Mouse (Mus musculus): ENCODE measurements around the gene Ermp1.

Gene Ermp1

DNA sequence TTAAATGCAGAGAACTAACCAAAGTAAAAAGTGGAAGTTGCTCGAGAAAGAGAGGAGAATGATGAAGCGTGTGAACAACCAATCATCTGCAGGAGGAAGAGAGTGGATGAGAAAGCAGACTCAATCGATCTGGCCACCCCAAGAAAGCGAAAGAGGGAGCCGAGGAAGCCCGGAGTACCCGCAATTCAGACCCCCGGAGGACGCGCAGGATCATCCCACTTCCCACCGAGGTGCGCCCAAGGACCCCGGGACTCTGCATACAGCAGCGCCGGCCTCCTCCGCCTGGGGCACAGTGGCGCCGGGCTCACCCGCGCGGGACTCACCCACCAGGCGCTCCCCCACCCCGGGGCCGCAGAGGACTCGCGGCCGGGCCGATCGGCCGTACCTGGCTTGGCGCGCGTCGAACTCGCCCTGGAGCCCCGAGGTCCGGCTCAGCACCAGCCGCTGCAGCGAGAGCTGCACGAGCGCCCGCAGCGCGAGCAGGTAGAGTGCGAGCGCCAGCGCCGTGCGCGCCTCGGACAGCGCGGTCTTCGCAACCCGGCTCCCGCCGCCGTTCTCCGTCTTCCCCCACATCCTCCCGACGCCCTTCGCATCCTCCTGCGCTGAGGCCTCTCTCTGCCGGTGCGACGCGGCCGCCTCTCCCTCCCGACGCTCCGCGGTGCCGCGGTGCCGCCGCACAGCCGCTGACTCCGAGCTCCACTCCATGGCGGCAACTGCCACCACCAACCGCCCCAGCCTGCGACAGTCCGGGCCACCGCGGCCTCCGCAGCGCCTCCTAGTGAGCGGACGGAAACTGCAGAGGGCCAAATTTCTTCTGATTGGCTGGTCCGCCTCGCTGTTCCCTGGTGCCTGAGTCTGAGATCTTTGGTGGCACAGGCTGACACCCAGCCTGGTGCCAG lies at the start of gene Ermp1:
Gene Ermp1, minus strand, starts transcription at position 765 of the 899 bp plus-strand sequence.
- in situ Hi-C loops (cut with MboI; ENCODE audit: low pct_unique_long_range_greater_than_20kb in 1 of 2, low sequenced_read_pairs in 2 of 2, unreplicated experiment in 1 of 2), result no loop called here

DNA sequence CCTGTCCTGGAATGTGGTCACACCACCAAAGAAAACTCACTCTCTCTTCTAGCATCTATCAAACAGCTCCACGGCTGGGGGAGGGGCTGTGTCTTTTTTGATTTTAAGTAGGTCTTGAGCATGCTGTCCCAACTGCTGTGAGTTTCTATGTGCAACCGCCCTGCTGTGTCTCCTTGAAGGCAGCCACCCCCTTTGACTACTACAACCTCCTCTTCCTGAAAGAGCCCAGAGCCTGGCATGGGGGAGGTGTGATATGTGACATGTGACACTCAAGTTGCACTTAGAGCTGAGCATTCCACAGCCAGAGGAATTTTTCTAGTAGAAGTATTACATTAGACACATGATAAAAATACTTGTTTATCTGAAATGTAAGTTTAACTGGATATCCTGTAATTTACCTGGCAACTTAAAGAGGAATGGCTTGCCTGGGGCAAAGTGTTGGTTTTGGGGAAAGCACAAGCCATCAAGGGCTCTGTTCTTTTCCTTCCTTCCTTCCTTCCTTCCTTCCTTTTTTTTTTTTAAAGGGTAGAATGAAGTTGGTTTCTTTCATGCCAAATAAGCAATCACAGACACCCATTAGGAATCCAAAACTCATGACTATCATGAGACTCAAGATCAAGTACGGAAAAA lies 49.1 kb upstream of the Ermp1 start, which contains the start of gene Mlana:
Gene Mlana, plus strand, starts transcription at position 580 of the 630 bp plus-strand sequence.
- in situ Hi-C loops (cut with MboI; ENCODE audit: low pct_unique_long_range_greater_than_20kb in 1 of 2, low sequenced_read_pairs in 2 of 2, unreplicated experiment in 1 of 2), result no loop called here

GRCm38 (mm10) chr19:29696840-29697239 lies 48.6 kb upstream of the Ermp1 start:
- in situ Hi-C loops (cut with MboI; ENCODE audit: low pct_unique_long_range_greater_than_20kb in 1 of 2, low sequenced_read_pairs in 2 of 2, unreplicated experiment in 1 of 2), result no loop called here

DNA sequence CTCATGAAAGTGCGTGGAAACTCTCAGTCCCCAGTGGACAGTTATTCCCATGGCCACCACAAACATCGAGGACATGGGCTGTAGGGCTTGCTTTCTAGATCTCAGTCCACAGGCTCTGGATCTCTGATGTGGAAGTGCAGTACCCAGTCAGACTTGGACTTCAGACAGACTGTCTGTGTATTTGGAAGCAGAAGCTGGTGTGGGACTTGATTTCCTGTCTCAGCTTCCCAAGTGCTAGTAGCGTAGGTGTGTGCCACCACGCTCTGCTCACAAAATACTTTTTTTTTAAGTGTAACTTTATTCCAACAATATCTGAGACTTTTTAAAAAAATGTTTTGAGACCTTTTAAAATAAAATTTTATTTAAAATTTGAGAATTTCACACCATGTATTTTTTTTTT lies 48.1 kb upstream of the Ermp1 start:
- in situ Hi-C loops (cut with MboI; ENCODE audit: low pct_unique_long_range_greater_than_20kb in 1 of 2, low sequenced_read_pairs in 2 of 2, unreplicated experiment in 1 of 2), result no loop called here

- in situ Hi-C loops (cut with MboI; ENCODE audit: low pct_unique_long_range_greater_than_20kb in 1 of 2, low sequenced_read_pairs in 2 of 2, unreplicated experiment in 1 of 2), result no loop called here
These were observed 46.9 kb upstream of the Ermp1 start for GRCm38 (mm10) chr19:29695071-29695470.

DNA sequence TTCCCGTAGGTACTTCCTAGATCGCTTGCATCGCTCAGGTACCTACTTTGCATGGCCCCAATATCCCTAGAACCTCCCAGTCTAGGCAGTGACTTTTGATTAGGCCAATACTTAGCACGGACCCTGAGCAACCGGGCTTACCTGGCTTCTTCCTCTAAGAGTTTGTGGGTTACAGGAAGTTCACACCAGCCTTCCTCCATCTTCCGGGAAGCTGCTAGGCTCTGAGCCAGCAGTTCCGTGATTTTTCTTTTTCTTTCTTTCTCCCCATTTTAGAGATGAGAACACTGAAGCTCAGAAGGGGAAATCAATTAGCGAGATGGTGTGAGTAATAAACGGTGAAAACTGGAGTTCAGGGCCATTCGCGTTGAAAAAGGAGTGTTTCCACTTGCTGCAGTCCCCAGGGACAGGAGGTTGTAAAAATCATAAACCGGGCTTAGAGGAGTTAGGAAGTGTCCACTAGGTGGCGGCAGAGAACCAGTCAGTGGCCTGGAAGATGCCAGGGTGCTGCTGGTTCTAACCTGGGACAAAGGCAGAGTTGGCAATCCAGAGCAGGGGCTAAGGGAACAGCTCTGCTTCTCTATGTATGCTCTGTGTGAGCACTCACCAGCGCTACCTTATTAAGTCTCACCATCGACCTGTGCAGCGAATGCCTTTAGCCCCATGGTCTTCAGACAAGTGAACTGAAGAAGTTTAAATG lies 35.8 kb upstream of the Ermp1 start:
- in situ Hi-C loops (cut with MboI; ENCODE audit: low pct_unique_long_range_greater_than_20kb in 1 of 2, low sequenced_read_pairs in 2 of 2, unreplicated experiment in 1 of 2), result no loop called here

- in situ Hi-C loops (cut with MboI; ENCODE audit: low pct_unique_long_range_greater_than_20kb in 1 of 2, low sequenced_read_pairs in 2 of 2, unreplicated experiment in 1 of 2), result no loop called here
These were observed 32.3 kb upstream of the Ermp1 start for GRCm38 (mm10) chr19:29680182-29681152.

DNA sequence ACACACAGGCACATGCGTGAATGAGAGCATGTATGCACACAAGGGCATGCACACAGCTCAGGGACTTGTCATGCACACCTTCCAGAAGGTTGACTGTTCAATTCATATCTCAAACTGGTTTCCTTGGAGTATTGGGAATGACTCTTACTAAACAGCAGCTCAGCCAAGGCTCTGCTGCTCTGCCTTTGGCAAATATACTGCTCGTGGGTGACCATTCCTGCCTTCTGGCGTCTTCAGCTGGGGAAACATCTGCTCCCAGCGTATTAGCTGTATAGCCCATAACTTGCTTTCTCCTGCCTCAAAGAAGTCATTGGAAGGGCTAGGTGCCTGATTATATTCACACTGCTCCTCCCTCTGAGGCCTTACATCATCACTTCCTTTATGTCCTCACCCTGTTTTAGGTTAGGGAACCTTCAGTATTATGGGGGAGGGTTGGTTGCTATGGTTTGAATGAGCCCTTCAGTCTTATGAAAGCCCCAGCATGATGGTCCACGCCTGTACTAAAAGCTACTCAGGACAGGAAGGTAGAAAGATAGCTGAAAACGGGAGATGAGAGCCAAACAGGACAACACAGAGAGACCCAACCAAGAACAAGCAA lies 30.1 kb upstream of the Ermp1 start:
- in situ Hi-C loops (cut with MboI; ENCODE audit: low pct_unique_long_range_greater_than_20kb in 1 of 2, low sequenced_read_pairs in 2 of 2, unreplicated experiment in 1 of 2), result no loop called here

- in situ Hi-C loops (cut with MboI; ENCODE audit: low pct_unique_long_range_greater_than_20kb in 1 of 2, low sequenced_read_pairs in 2 of 2, unreplicated experiment in 1 of 2), result no loop called here
These were observed 28.4 kb upstream of the Ermp1 start for GRCm38 (mm10) chr19:29676479-29677193.

DNA sequence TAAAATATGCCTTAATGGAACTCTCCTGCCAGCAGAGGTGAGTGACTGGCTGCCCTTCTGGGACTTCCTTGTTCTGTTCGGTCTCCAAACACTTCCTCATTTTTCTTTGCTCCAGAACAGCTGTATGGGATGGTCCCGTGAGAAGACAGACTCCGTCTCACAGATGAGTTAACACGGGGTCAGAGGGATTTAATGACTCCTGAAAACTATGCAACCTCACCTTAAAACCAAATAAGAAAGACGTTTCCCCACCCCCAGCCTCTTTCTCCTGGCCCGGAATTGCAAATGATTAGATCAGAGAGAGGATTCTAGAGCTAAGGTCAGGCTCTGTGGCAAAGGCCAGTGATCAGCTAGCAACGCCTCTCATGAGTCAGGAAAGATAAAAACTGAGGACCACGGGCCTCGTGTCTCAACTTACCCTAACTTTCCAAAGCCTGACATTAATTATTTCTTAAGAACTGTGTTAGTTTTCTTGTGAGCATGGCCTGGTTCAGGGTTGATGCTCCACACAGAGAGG lies 27.4 kb upstream of the Ermp1 start:
- in situ Hi-C loops (cut with MboI; ENCODE audit: low pct_unique_long_range_greater_than_20kb in 1 of 2, low sequenced_read_pairs in 2 of 2, unreplicated experiment in 1 of 2), result no loop called here

DNA sequence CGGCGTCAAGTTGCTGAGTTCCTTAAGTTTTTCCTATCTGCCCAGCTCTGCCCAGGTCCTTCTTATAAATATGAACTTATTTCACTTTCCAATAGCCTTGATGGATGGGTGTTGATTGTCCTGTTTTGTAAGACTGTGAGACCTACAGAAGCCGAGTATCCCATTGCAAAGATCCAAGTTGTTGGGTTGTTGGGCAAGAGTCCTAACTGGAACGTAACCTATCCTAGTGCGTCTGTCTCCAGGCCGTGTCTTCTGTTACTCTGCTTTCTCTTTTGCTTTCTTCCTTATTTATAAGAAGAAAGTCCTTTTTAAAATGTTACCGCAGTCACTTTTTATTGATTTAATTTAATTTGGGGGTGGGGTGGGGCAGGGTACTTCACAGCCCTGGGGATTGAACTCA lies 26.7 kb upstream of the Ermp1 start:
- in situ Hi-C loops (cut with MboI; ENCODE audit: low pct_unique_long_range_greater_than_20kb in 1 of 2, low sequenced_read_pairs in 2 of 2, unreplicated experiment in 1 of 2), result no loop called here

- in situ Hi-C loops (cut with MboI; ENCODE audit: low pct_unique_long_range_greater_than_20kb in 1 of 2, low sequenced_read_pairs in 2 of 2, unreplicated experiment in 1 of 2), result no loop called here
These were observed 24.4 kb upstream of the Ermp1 start for GRCm38 (mm10) chr19:29672660-29673059.

DNA sequence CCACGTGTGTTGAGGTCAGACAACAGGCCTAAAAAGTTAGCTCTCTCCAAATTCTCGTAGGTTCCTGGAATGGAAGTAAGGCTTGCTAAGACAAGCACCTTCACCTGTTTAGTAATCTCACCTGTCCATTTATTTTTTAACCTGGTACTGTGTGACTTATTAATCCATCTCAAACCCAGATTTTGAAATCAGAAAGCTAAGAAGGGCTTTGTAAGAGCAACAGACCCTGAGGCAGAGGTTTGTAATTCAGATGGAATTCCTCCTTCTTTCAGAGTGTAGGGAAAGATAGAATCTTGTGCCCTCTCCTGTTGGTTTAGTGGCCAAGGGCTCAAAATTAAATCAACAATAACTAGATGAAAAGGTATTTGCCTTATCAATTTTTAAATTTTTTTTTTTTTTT lies 22.9 kb upstream of the Ermp1 start:
- in situ Hi-C loops (cut with MboI; ENCODE audit: low pct_unique_long_range_greater_than_20kb in 1 of 2, low sequenced_read_pairs in 2 of 2, unreplicated experiment in 1 of 2), result no loop called here

GRCm38 (mm10) chr19:29670247-29670646 lies 22.0 kb upstream of the Ermp1 start:
- in situ Hi-C loops (cut with MboI; ENCODE audit: low pct_unique_long_range_greater_than_20kb in 1 of 2, low sequenced_read_pairs in 2 of 2, unreplicated experiment in 1 of 2), result no loop called here

- in situ Hi-C loops (cut with MboI; ENCODE audit: low pct_unique_long_range_greater_than_20kb in 1 of 2, low sequenced_read_pairs in 2 of 2, unreplicated experiment in 1 of 2), result no loop called here
These were observed 19.9 kb upstream of the Ermp1 start for GRCm38 (mm10) chr19:29668135-29668534.

DNA sequence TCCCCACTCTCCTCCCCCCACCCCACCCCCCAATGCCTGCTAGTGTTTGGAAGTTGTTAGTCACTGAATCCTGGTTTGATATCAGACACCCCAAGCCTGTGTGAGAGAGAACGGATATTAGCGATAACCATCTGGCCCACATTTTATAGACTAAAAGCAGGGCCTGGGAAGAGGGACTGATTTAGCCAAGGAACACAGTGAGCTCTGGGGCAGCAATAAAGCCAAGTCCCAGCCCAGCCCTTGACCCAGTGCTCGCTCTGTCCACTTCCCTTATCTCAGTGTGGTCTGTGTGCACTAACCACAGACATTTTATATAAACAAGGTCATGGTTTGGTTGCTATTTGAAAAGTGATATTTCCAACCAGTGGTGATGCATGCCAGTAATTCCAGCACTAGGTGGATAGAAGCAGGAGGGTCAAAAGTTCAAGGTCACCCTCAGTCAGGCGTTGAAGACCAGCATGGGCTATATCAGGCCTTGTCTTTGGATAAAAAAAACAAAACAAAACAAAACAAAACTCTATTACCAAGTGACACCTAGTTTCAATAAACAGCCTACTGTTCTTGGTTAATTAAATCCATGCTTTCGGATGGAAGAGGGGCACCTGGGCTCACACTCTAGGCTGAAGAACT lies 18.9 kb upstream of the Ermp1 start:
- in situ Hi-C loops (cut with MboI; ENCODE audit: low pct_unique_long_range_greater_than_20kb in 1 of 2, low sequenced_read_pairs in 2 of 2, unreplicated experiment in 1 of 2), result no loop called here

DNA sequence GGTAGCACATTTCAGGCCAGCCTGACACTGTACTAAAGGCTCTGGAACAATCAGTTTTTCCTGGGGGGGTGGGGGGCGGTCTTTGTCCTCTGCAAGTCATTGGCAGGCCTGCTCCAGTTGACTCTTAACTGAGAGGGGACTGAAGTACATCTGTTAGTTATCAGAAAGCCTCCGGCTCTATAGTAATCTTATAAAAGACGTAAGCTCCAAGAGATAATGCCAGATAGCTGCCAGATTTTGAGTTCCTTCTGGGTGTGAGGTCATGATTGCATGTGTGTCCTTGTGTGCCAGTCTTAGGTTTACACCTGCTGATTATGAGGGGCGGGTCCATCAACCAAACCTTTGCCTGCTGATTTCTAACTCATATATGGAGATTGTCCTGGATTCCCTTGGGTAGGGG lies 17.9 kb upstream of the Ermp1 start:
- in situ Hi-C loops (cut with MboI; ENCODE audit: low pct_unique_long_range_greater_than_20kb in 1 of 2, low sequenced_read_pairs in 2 of 2, unreplicated experiment in 1 of 2), result no loop called here

Data from mouse embryonic stem cell (cell line).